Mouse (Mus musculus) embryo, embryonic 10.5 days (tissue): Measurements from ENCODE around the gene Nmnat3.
"Not testable (repeated sequence)": the region's sequence is repeated elsewhere in the genome, so short reads cannot be mapped to it uniquely, and the experiment has no call there.

Experiments used
- DNase-seq: peaks from one replicate; pipeline ENCODE4 v3.0.0-alpha.2; 2015; ENCODE audit warnings: low spot score

The Nmnat3 gene

GRCm38 (mm10) chr9:98287135-98287534 is at the start of gene Nmnat3:
Gene Nmnat3, plus strand, starts transcription at chr9:98287435.
- DNase-seq: not testable (repeated sequence)

- no peak for DNase-seq
Observed at GRCm38 (mm10) chr9:98243481-98243880, 43.8 kb upstream of the Nmnat3 start.

- peak; percentile 68 for DNase-seq
Observed at GRCm38 (mm10) chr9:98244223-98244622, 43.0 kb upstream of the Nmnat3 start.

- no peak for DNase-seq
Observed at GRCm38 (mm10) chr9:98245226-98245625, 42.0 kb upstream of the Nmnat3 start.

GRCm38 (mm10) chr9:98246351-98246750 is 40.9 kb upstream of the Nmnat3 start:
- DNase-seq: no peak

- no peak for DNase-seq
Observed at GRCm38 (mm10) chr9:98260210-98260609, 27.0 kb upstream of the Nmnat3 start.

- peak; percentile 48 for DNase-seq
Observed at GRCm38 (mm10) chr9:98261461-98262011, 25.7 kb upstream of the Nmnat3 start.

GRCm38 (mm10) chr9:98264916-98265315 is 22.3 kb upstream of the Nmnat3 start:
- no peak for DNase-seq

GRCm38 (mm10) chr9:98272734-98273133 is 14.5 kb upstream of the Nmnat3 start:
- DNase-seq: peak; percentile 21

- DNase-seq: no peak
Observed at GRCm38 (mm10) chr9:98275080-98275479, 12.2 kb upstream of the Nmnat3 start.

GRCm38 (mm10) chr9:98280162-98280561 is 7.1 kb upstream of the Nmnat3 start:
- DNase-seq: peak; percentile 9

GRCm38 (mm10) chr9:98285606-98286301 is 1.5 kb upstream of the Nmnat3 start:
- DNase-seq: no peak

- DNase-seq: no peak
Observed at GRCm38 (mm10) chr9:98289665-98290064, 2.4 kb downstream of the Nmnat3 start.

GRCm38 (mm10) chr9:98290591-98290990 is 3.4 kb downstream of the Nmnat3 start:
- no peak for DNase-seq

GRCm38 (mm10) chr9:98296383-98297201 is 9.4 kb downstream of the Nmnat3 start:
- DNase-seq: peak; percentile 94

- no peak for DNase-seq
Observed at GRCm38 (mm10) chr9:98297234-98297936, 10.2 kb downstream of the Nmnat3 start.

GRCm38 (mm10) chr9:98297937-98298595 is 10.8 kb downstream of the Nmnat3 start:
- DNase-seq: no peak

GRCm38 (mm10) chr9:98298761-98299160 is 11.5 kb downstream of the Nmnat3 start:
- DNase-seq: no peak

GRCm38 (mm10) chr9:98299235-98299634 is 12.0 kb downstream of the Nmnat3 start:
- DNase-seq: no peak

GRCm38 (mm10) chr9:98300582-98300981 is 13.3 kb downstream of the Nmnat3 start:
- no peak for DNase-seq

GRCm38 (mm10) chr9:98307011-98307410 is 19.8 kb downstream of the Nmnat3 start:
- DNase-seq: no peak
